Mouse (Mus musculus) liver, postnatal 0 days (tissue): ENCODE measurements around the gene Slc4a4. TPM values are rescaled to one million over a fixed set of nuclear protein-coding genes. Genes with fewer than 3 reads are reported as not detected.

Experiments used
- ATAC-seq: fragments of 200-750 bp; cut with Nextera tagmentation; 2 replicates; pipeline ENCODE4 v1.8.0; 2017; ENCODE audit warnings: mild to moderate bottlenecking, moderate library complexity
- DNase-seq: peaks from one replicate; pipeline ENCODE4 v3.0.0-alpha.2; 2016
- H3K27ac ChIP-seq: fragments of 300-500 bp; sonication (generic); 2 replicates; pipeline ENCODE4 v1.5.1; 2014; ENCODE audit warnings: antibody characterized with exemption, moderate library complexity, mild to moderate bottlenecking, low read depth
- H3K27me3 ChIP-seq: fragments of 300-500 bp; sonication (generic); 2 replicates; pipeline ENCODE4 v1.6.1; 2014; ENCODE audit warnings: low read length, control low read depth, mixed read lengths; ENCODE audit not compliant: insufficient read depth
- H3K36me3 ChIP-seq: fragments of 300-500 bp; sonication (generic); replicated peaks from 2 replicates; pipeline ENCODE4 v1.6.1; 2014; ENCODE audit warnings: mild to moderate bottlenecking, control low read depth, low read length, moderate library complexity, mixed read lengths; ENCODE audit not compliant: insufficient read depth
- H3K4me1 ChIP-seq: fragments of 300-500 bp; sonication (generic); 2 replicates; pipeline ENCODE4 v1.6.1; 2014; ENCODE audit warnings: antibody characterized with exemption, mild to moderate bottlenecking, control low read depth; ENCODE audit not compliant: insufficient read depth
- H3K4me2 ChIP-seq: fragments of 300-500 bp; sonication (generic); 2 replicates; pipeline ENCODE4 v1.6.1; 2014; ENCODE audit warnings: low read depth, mild to moderate bottlenecking, low read length, moderate library complexity, mixed read lengths
- H3K4me3 ChIP-seq: fragments of 300-500 bp; sonication (generic); 2 replicates; pipeline ENCODE4 v1.5.1; 2014; ENCODE audit warnings: low read depth, low read length
- H3K9ac ChIP-seq: fragments of 300-500 bp; sonication (generic); replicated peaks from 2 replicates; pipeline ENCODE4 v1.6.1; 2014; ENCODE audit warnings: mild to moderate bottlenecking, moderate library complexity
- H3K9me3 ChIP-seq: fragments of 300-500 bp; sonication (generic); 2 replicates; pipeline ENCODE4 v1.6.1; 2016; ENCODE audit warnings: mild to moderate bottlenecking, control low read depth, low read length, mixed read lengths
- CTCF ChIP-seq: sonication (generic); IDR thresholded peaks from 2 replicates; pipeline ENCODE4 v1.5.1; 2016; ENCODE audit warnings: antibody characterized with exemption, low read depth
- EP300 ChIP-seq: IDR thresholded peaks from 2 replicates; pipeline ENCODE4 v1.6.1; 2016; ENCODE audit warnings: antibody characterized with exemption, low read depth, mild to moderate bottlenecking
- WGBS: fragments of 180-500 bp; shearing (Covaris S2); extraction: QIAGEN DNeasy Blood & Tissue Kit; methylation state at CpG from one replicate; pipeline ENCODE4 v1.1.7; 2014; ENCODE audit not compliant: insufficient replicate concordance; 5-methylcytosine and 5-hydroxymethylcytosine counted together
- polyA plus RNA-seq: library from polyadenylated mRNA; unstranded; fragments of >200 nt; fragmentation: Nextera tagmentation; extraction: Ambion mirVana; gene quantifications from 2 replicates; pipeline ENCODE4 v1.2.1, GENCODE M21; 2015

The Slc4a4 gene
- polyA plus RNA-seq, 1 experiment from 2014 or later: 4.1 TPM

- Histone ChIP-seq H3K27me3 (peaks cover 19% of the 10 kb centered on the region), H3K4me2 (peak overlapping the region; percentile 79), H3K4me1 (0 out of 2 replicates have a peak, but pooled peaks cover 2% of the 10 kb centered on the region), H3K9me3 (no peaks in the 10 kb centered on the region), H3K36me3 (no peaks in the 10 kb centered on the region), H3K4me3 (peak overlapping the region; percentile 68; the same call in 1 of the 2 replicates), H3K9ac (peak overlapping the region; percentile 68; the same call in 1 of the 2 replicates), H3K27ac (no peak overlapping the region)
- TF ChIP-seq EP300: no peak
- TF ChIP-seq CTCF: no peak
- no peak for DNase-seq
- no peak for ATAC-seq
- WGBS: 27% methylated on average over 8 of the region's 8 CpGs
Measured at GRCm38 (mm10) chr5:88888413-88888700, 1.7 kb downstream of the Slc4a4 start.

DNA sequence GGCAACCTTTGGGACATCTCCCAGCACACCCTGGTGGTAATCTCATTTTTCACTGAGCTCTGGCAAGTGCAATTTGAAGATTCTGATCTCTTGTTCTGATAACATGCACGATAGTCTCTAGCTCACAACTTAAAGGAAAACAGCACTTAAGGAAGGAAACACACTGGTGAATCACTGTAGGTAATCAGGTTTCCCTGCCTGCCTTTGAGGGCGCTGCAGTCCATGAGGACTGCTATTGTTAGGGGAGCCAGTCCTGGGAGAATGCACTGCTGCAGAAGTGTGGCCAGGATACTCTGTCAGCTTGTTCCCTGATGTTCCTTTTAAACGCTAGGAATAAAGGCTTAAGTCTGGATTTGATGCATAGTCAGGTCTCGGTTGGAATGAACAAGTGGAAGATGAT, 2.7 kb downstream of the Slc4a4 start:
- ATAC-seq (no peak), DNase-seq (no peak)
- H3K4me3 ChIP-seq: no peak overlapping the region
- H3K4me2 ChIP-seq: no peak overlapping the region
- no peak overlapping the region for H3K9ac ChIP-seq
- WGBS: 31% methylated on average over 4 of the region's 4 CpGs
- H3K4me1 ChIP-seq: 0 out of 2 replicates have a peak, but pooled peaks cover 2% of the 10 kb centered on the region
- H3K27me3 ChIP-seq: peaks cover 19% of the 10 kb centered on the region
- no peak overlapping the region for H3K27ac ChIP-seq
- no peaks in the 10 kb centered on the region for H3K36me3 ChIP-seq
- TF ChIP-seq EP300 (no peak), CTCF (peak; percentile 19; the same call in 1 of the 2 replicates)
- no peaks in the 10 kb centered on the region for H3K9me3 ChIP-seq

- no peak overlapping the region for H3K9ac ChIP-seq
Measured at GRCm38 (mm10) chr5:88890146-88890545, 3.5 kb downstream of the Slc4a4 start.

DNA sequence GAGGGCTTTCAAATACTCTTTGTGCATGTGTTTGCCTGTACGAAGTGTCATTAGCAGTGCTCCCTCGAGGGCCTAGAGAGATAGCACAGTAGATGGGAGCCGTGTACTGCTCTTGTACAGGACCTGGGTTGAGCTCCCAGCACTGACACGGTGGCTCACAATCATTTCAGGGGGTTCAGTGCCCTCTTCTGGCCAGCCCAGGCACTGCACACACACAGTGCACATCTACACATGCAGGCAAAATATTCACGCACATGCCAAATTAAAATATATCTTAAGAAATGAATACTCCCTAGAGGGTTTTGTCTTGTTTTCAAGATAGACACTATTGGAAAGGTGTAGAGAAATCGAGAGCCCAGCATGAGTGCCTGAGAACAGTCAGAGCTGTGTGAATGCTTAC, 10.0 kb downstream of the Slc4a4 start:
- no peak for DNase-seq
- H3K27me3 ChIP-seq: no peaks in the 10 kb centered on the region
- H3K4me2 ChIP-seq: no peak overlapping the region
- 0 out of 2 replicates have a peak, but pooled peaks cover 3% of the 10 kb centered on the region for H3K9me3 ChIP-seq
- TF ChIP-seq EP300 (no peak), CTCF (no peak)
- ATAC-seq: no peak
- WGBS: 80% methylated on average over 6 of the region's 6 CpGs
- no peak overlapping the region for H3K9ac ChIP-seq
- H3K27ac ChIP-seq: no peak overlapping the region
- no peak overlapping the region for H3K4me3 ChIP-seq
- H3K36me3 ChIP-seq: no peaks in the 10 kb centered on the region
- no peaks in the 10 kb centered on the region for H3K4me1 ChIP-seq

More at GRCm38 (mm10) chr5:88890146-88890545, 3.5 kb downstream of the Slc4a4 start:
- TF ChIP-seq EP300 (no peak), CTCF (no peak)
- ATAC-seq (no peak), DNase-seq (no peak)
- 73% methylated on average over 4 of the region's 4 CpGs for WGBS
- Histone ChIP-seq H3K27me3 (peaks cover 19% of the 10 kb centered on the region), H3K4me3 (no peak overlapping the region), H3K27ac (no peak overlapping the region), H3K9me3 (no peaks in the 10 kb centered on the region), H3K4me1 (0 out of 2 replicates have a peak, but pooled peaks cover 2% of the 10 kb centered on the region), H3K36me3 (no peaks in the 10 kb centered on the region), H3K4me2 (no peak overlapping the region)

DNA sequence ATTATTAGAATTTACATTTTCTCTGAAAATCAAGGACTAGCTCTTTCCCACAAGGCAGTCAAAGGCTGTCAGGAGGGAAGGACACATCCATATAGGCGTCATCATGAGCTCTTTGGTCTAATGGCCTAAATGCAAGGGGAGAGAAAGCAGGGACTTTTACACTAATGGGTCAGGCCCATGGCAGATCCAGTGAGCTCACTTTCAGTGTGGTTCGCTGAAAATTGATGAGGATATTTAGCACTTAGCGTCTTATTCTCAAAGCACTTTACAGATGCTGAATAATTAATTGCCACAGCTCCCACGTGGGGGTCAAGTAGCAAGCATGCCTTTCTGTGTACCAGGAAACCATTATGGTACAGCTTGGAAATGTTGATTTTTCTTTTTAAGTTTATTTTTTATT, 16.5 kb downstream of the Slc4a4 start:
- Histone ChIP-seq H3K9me3 (no peaks in the 10 kb centered on the region), H3K4me2 (no peak overlapping the region), H3K4me1 (no peaks in the 10 kb centered on the region), H3K4me3 (no peak overlapping the region), H3K36me3 (no peaks in the 10 kb centered on the region), H3K27me3 (no peaks in the 10 kb centered on the region), H3K9ac (no peak overlapping the region), H3K27ac (no peak overlapping the region)
- DNase-seq (no peak), ATAC-seq (no peak)
- TF ChIP-seq EP300 (no peak), CTCF (no peak)
- WGBS: 69% methylated on average over 4 of the region's 4 CpGs

GRCm38 (mm10) chr5:88903526-88903925, 16.9 kb downstream of the Slc4a4 start:
- no peak overlapping the region for H3K27ac ChIP-seq
- no peak for DNase-seq
- no peaks in the 10 kb centered on the region for H3K9me3 ChIP-seq
- no peaks in the 10 kb centered on the region for H3K27me3 ChIP-seq
- TF ChIP-seq EP300 (no peak), CTCF (no peak)
- no peaks in the 10 kb centered on the region for H3K36me3 ChIP-seq
- no peak overlapping the region for H3K9ac ChIP-seq
- no peak overlapping the region for H3K4me3 ChIP-seq
- ATAC-seq: no peak
- H3K4me1 ChIP-seq: no peaks in the 10 kb centered on the region
- no peak overlapping the region for H3K4me2 ChIP-seq
- WGBS: 51% methylated on average over 1 of the region's 1 CpGs

DNA sequence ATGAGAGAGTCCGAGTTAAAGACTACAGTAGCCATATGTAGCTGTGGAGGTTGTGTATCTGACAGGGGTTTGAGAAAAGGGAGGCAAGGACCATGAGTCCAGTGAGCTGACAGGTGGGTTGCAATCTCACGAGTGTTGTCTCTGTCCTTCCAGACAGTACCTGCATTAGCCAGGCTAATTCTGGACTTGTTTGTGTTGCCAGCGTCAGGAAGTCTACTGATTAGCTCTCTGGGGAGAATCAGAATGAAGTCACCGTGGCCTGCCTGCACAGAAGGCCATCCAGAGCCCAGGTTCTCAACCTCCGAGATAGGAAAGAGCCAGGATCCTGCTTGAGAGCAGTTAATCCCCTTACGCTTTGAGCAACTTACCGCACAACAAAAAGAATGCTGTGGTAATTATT, 18.2 kb downstream of the Slc4a4 start:
- Histone ChIP-seq H3K9me3 (no peaks in the 10 kb centered on the region), H3K27me3 (no peaks in the 10 kb centered on the region), H3K36me3 (no peaks in the 10 kb centered on the region), H3K9ac (no peak overlapping the region), H3K27ac (no peak overlapping the region), H3K4me1 (no peaks in the 10 kb centered on the region), H3K4me3 (no peak overlapping the region), H3K4me2 (no peak overlapping the region)
- ATAC-seq: no peak
- no peak for DNase-seq
- WGBS: 73% methylated on average over 7 of the region's 7 CpGs
- TF ChIP-seq EP300 (no peak), CTCF (no peak)
